Mouse (Mus musculus) CH12.LX (cell line): ENCODE data around the gene Grm5. TPM values are rescaled to one million over a fixed set of nuclear protein-coding genes. Genes with fewer than 3 reads are reported as not detected.

Experiments
- DNase-seq: peaks from one replicate; pipeline ENCODE4 v3.0.0-alpha.2; 2013; ENCODE audit errors: extremely low read depth
- H3K27ac ChIP-seq: 2 replicates; pipeline ENCODE4 v1.5.1; 2012; ENCODE audit warnings: low read depth, mild to moderate bottlenecking, control low read depth, moderate library complexity; ENCODE audit not compliant: insufficient read depth
- H3K27me3 ChIP-seq: replicated peaks from 2 replicates; pipeline ENCODE3; 2012; ENCODE audit warnings: inconsistent platforms
- H3K36me3 ChIP-seq, 2 experiments: replicated peaks in 1 of 2; 2 replicates each; pipeline versions ENCODE3 to v1.6.1; 2012; ENCODE audit warnings: inconsistent platforms in 1 of 2, low read length in 1 of 2, mild to moderate bottlenecking in 1 of 2, mixed read lengths in 1 of 2, moderate library complexity in 1 of 2; ENCODE audit not compliant: control insufficient read depth in 1 of 2, insufficient read depth in 1 of 2
- H3K4me1 ChIP-seq, 2 experiments: 2 replicates each; pipeline ENCODE4 v1.6.1; 2012; ENCODE audit warnings: inconsistent platforms in 1 of 2, moderate library complexity in 1 of 2; ENCODE audit not compliant: insufficient read depth in 2 of 2, control insufficient read depth in 1 of 2
- H3K4me2 ChIP-seq: 2 replicates; pipeline ENCODE4 v1.6.1; 2012; ENCODE audit warnings: low read depth, mild to moderate bottlenecking, control low read depth; ENCODE audit not compliant: poor library complexity, insufficient read depth, severe bottlenecking
- H3K4me3 ChIP-seq, 3 experiments: fragments of 150-350 bp in 1 of 3; sonication (generic) in 1 of 3; replicated peaks in 1 of 3; 2 replicates each; pipeline versions ENCODE3 to v1.5.1; 2011 to 2012; ENCODE audit warnings: low read depth in 2 of 3, low read length in 2 of 3, mild to moderate bottlenecking in 2 of 3, moderate library complexity in 2 of 3, control low read depth in 1 of 3, improper control_type of control experiment in 1 of 3, inconsistent platforms in 1 of 3, mixed read lengths in 1 of 3; ENCODE audit not compliant: poor library complexity in 1 of 3
- H3K79me2 ChIP-seq: replicated peaks from 2 replicates; pipeline ENCODE4 v1.6.1; 2012; ENCODE audit warnings: mild to moderate bottlenecking, moderate library complexity; ENCODE audit not compliant: control insufficient read depth, poor library complexity, insufficient read depth, severe bottlenecking; ENCODE audit errors: extremely low read depth
- H3K9ac ChIP-seq: 2 replicates; pipeline ENCODE4 v1.6.1; 2012; ENCODE audit warnings: low read depth, mild to moderate bottlenecking, control low read depth, moderate library complexity; ENCODE audit not compliant: insufficient read depth
- H3K9me3 ChIP-seq: replicated peaks from 2 replicates; pipeline ENCODE3; 2012; ENCODE audit warnings: low read length, inconsistent platforms, mixed read lengths
- CHD2 ChIP-seq: IDR thresholded peaks from 2 replicates; pipeline ENCODE4 v1.6.1; 2011; ENCODE audit warnings: low read length, improper control_type of control experiment
- E2F4 ChIP-seq: IDR thresholded peaks from 2 replicates; pipeline ENCODE4 v1.6.1; 2011; ENCODE audit warnings: low read depth, low read length, improper control_type of control experiment; ENCODE audit not compliant: insufficient replicate concordance
- ETS1 ChIP-seq: conservative IDR thresholded peaks from 2 replicates; pipeline ENCODE4 v1.6.1; 2012; ENCODE audit warnings: low read depth, mild to moderate bottlenecking, inconsistent platforms, low read length, improper control_type of control experiment, moderate library complexity
- GABPA ChIP-seq: IDR thresholded peaks from 2 replicates; pipeline ENCODE4 v1.6.1; 2012; ENCODE audit warnings: low read depth, low read length, improper control_type of control experiment, inconsistent platforms; ENCODE audit not compliant: insufficient replicate concordance
- HCFC1 ChIP-seq: IDR thresholded peaks from 2 replicates; pipeline ENCODE4 v1.6.1; 2012; ENCODE audit warnings: low read depth, mild to moderate bottlenecking, inconsistent platforms, low read length, improper control_type of control experiment
- IRF4 ChIP-seq: IDR thresholded peaks from 2 replicates; pipeline ENCODE4 v1.6.1; 2014; ENCODE audit warnings: low read depth, mild to moderate bottlenecking, inconsistent platforms, low read length, improper control_type of control experiment
- JUN ChIP-seq: IDR thresholded peaks from 2 replicates; pipeline ENCODE4 v1.6.1; 2011; ENCODE audit warnings: low read depth, mild to moderate bottlenecking, low read length, improper control_type of control experiment, moderate library complexity; ENCODE audit not compliant: insufficient read depth
- JUND ChIP-seq: conservative IDR thresholded peaks from 2 replicates; pipeline ENCODE4 v1.6.1; 2011; ENCODE audit warnings: low read depth, low read length, improper control_type of control experiment
- MAFK ChIP-seq: IDR thresholded peaks from 2 replicates; pipeline ENCODE4 v1.6.1; 2011; ENCODE audit warnings: low read length, improper control_type of control experiment; ENCODE audit not compliant: insufficient replicate concordance
- MAZ ChIP-seq: IDR thresholded peaks from 2 replicates; pipeline ENCODE4 v1.6.1; 2012; ENCODE audit warnings: low read depth, mild to moderate bottlenecking, inconsistent platforms, low read length, improper control_type of control experiment, moderate library complexity
- MXI1 ChIP-seq: IDR thresholded peaks from 2 replicates; pipeline ENCODE4 v1.6.1; 2011; ENCODE audit warnings: mild to moderate bottlenecking, low read depth, low read length, improper control_type of control experiment
- MYC ChIP-seq: IDR thresholded peaks from 2 replicates; pipeline ENCODE4 v1.6.1; 2011; ENCODE audit warnings: low read depth, mild to moderate bottlenecking, improper control_type of control experiment, low read length
- NELFE ChIP-seq: IDR thresholded peaks from 2 replicates; pipeline ENCODE4 v1.6.1; 2011; ENCODE audit warnings: low read depth, low read length, improper control_type of control experiment
- USF2 ChIP-seq: conservative IDR thresholded peaks from 2 replicates; pipeline ENCODE4 v1.6.1; 2011; ENCODE audit warnings: low read depth, low read length, improper control_type of control experiment
- ZC3H11A ChIP-seq: IDR thresholded peaks from 2 replicates; pipeline ENCODE4 v1.6.1; 2012; ENCODE audit warnings: low read depth, mild to moderate bottlenecking, inconsistent platforms, low read length, improper control_type of control experiment
- ZKSCAN1 ChIP-seq: IDR thresholded peaks from 2 replicates; pipeline ENCODE4 v1.6.1; 2012; ENCODE audit warnings: low read depth, inconsistent platforms, low read length, improper control_type of control experiment, borderline replicate concordance
- ZNF384 ChIP-seq: IDR thresholded peaks from 2 replicates; pipeline ENCODE4 v1.6.1; 2012; ENCODE audit warnings: low read depth, low read length, improper control_type of control experiment, inconsistent platforms
- dilution Hi-C: fragments of 300-500 bp; cut with MboI; formaldehyde crosslinking; loops from 2 replicates; pipeline ENCODE4 v1.14.3; 2020; ENCODE audit warnings: low sequenced_read_pairs; ENCODE audit not compliant: extremely low pct_unique_long_range_greater_than_20kb, extremely low pct_ligation_motif_present
- in situ Hi-C: fragments of 300-500 bp; cut with MboI; formaldehyde crosslinking; loops from 3 replicates; pipeline ENCODE4 v1.14.3; 2019; ENCODE audit warnings: low sequenced_read_pairs, low pct_ligation_motif_present, low pct_unique_long_range_greater_than_20kb, mixed read lengths
- polyA plus RNA-seq: library from polyadenylated mRNA; unstranded; fragments of >175 nt; gene quantifications from 2 replicates; pipeline ENCODE4 v1.2.1, GENCODE M21; 2012; ENCODE audit warnings: low read depth; ENCODE audit not compliant: insufficient read length
- total RNA-seq, 2 experiments: library from RNA; depleted of rRNA; stranded (reverse); fragments of 300-350 nt in 1 of 2; fragments of >200 nt in 1 of 2; gene quantifications; 2 replicates each; pipeline ENCODE4 v1.2.3; 2012 to 2014

The Grm5 gene
- total and polyA plus RNA-seq, 3 experiments = 0.03 TPM; not detected in 2

DNA sequence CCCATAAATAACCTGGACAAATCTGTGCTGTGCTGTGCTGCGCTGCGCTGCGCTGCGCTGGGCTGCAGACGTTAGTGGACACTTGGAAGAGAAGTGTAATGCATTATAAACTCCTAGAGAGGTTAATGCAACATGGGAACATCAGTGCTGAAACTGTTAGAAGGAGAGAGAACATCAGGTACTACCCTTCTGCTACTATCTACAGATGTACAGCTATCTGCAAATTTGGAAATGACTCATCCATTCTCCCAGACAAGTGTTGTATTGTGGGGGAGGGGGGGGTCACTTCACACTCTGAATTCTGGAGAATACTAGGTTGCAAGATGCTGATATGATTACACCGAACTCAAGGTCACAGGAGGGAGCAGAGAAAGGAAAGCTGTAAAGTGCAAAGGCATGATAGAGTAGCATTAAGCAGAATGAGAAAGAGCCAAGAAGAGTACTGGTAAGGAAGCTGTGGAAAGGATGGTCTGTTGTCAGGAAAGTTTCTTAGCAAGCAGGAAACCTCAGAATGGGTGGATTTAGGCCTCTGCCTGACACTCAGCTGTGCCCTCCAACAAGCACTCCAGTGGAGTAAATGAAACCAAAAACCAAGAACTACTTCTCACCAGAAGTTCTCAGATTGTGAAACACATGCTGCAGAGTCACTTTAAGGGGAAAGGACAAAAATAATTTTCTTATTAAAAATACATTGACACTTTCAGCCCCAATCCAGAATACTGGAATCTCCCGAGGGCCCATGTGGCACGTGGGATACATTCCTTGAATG lies 544.3 kb downstream of the Grm5 start (continued):
- TF ChIP-seq MYC = no peak
- TF ChIP-seq MAZ = no peak
- TF ChIP-seq IRF4 = peak; percentile 72
- TF ChIP-seq, all 38 proteins: peak for 5

DNA sequence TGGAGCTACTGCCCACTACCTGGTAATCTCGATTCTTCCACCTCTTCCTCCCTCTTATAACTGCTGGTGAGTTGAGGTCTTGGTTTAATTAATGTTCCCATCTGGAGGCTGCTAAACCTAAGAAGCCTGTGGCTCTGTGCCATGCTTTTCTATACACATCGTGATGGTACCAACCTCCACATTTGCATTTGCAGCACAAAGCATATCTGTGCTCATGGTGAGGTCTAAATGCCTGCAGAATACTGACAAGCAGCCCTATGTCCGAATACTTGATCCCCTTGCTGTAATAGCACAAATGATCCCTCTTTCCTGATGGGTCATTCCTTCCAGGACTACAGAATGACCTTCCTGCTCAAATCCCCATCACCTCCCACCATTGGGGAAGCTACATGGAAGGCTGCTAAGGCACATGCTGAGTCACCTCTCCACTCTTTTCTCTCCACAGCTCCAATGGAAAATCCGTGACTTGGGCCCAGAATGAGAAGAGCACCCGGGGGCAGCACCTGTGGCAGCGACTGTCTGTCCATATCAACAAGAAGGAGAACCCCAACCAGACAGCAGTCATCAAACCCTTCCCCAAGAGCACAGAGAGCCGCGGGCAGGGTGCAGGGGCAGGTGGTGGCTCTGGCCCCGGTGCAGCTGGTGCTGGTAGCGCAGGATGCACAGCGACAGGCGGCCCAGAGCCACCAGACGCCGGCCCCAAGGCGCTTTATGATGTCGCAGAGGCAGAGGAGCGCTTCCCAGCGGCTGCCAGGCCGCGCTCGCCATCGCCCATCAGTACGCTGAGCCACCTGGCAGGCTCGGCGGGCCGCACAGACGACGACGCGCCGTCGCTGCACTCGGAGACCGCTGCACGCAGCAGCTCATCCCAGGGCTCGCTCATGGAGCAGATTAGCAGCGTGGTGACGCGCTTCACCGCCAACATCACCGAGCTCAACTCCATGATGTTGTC lies 545.8 kb downstream of the Grm5 start:
- dilution Hi-C loops = no loop called here
- H3K4me1 ChIP-seq = peaks cover 2 to 16% of the 10 kb centered on the region in 2 experiments; a peak in 3 of 4 replicates
- DNase-seq = no peak
- no peak overlapping the region for H3K4me3 ChIP-seq
- H3K4me2 ChIP-seq = no peak overlapping the region
- no peaks in the 10 kb centered on the region for H3K36me3 ChIP-seq
- in situ Hi-C loops = no loop called here
- TF ChIP-seq IRF4 (no peak), ETS1 (no peak), MAFK (no peak), JUN (no peak), HCFC1 (no peak), GABPA (no peak), CHD2 (no peak), MXI1 (no peak)
- no peak overlapping the region for H3K9ac ChIP-seq
- H3K79me2 ChIP-seq = no peaks in the 10 kb centered on the region
- H3K27me3 ChIP-seq = no peaks in the 10 kb centered on the region
- H3K9me3 ChIP-seq = peaks cover 6% of the 10 kb centered on the region
- H3K27ac ChIP-seq = no peak overlapping the region

DNA sequence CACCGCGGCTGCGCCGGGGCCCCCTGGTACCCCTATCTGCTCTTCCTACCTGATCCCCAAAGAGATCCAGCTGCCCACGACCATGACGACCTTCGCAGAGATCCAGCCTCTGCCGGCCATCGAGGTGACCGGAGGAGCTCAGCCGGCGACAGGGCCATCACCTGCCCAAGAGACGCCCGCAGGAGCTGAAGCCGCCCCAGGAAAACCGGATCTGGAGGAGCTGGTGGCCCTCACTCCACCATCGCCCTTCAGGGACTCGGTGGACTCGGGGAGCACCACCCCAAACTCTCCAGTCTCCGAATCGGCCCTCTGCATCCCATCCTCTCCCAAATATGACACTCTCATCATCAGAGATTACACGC lies 546.5 kb downstream of the Grm5 start:
- TF ChIP-seq MXI1 = no peak
- TF ChIP-seq ZKSCAN1 = no peak
- TF ChIP-seq ZC3H11A = no peak
- no peak for TF ChIP-seq NELFE
- TF ChIP-seq E2F4 = no peak
- TF ChIP-seq USF2 = no peak
- no peak for TF ChIP-seq ZNF384
- no peak for TF ChIP-seq JUND
- no peak for TF ChIP-seq GABPA
- H3K36me3 ChIP-seq = no peaks in the 10 kb centered on the region
- H3K4me2 ChIP-seq = no peak overlapping the region
- no peak overlapping the region for H3K9ac ChIP-seq
- dilution Hi-C loops (no loop called here), in situ Hi-C loops (no loop called here)
- H3K4me3 ChIP-seq = no peak overlapping the region
- H3K9me3 ChIP-seq = peaks cover 6% of the 10 kb centered on the region
- no peak for DNase-seq
- H3K27me3 ChIP-seq = no peaks in the 10 kb centered on the region
- H3K79me2 ChIP-seq = no peaks in the 10 kb centered on the region
- no peak overlapping the region for H3K27ac ChIP-seq
- H3K4me1 ChIP-seq = peaks cover 2 to 16% of the 10 kb centered on the region in 2 experiments; a peak in 3 of 4 replicates
